Mouse (Mus musculus): ENCODE results near the gene Me1.

The Me1 gene

GRCm38 (mm10) chr9:86543451-86543850, 152.3 kb downstream of the Me1 start:
- DNase-seq (ENCODE audit: low spot score in 2 of 2), result no peak

GRCm38 (mm10) chr9:86534071-86534470, 161.7 kb downstream of the Me1 start:
- no peak for DNase-seq (ENCODE audit: low spot score in 2 of 2)

All from frontal cortex, postnatal 10 days (tissue).